Mouse (Mus musculus) frontal cortex, postnatal 25 days (tissue): Measurements from ENCODE around the gene Myef2.
A peak's percentile ranks its signal among the peaks of the same experiment; 100 is the strongest.
"Not testable (repeated sequence)": the region's sequence is repeated elsewhere in the genome, so short reads cannot be mapped to it uniquely, and the experiment has no call there.

Experiments
- DNase-seq, 2 experiments: peaks; one replicate each; pipeline ENCODE4 v3.0.0; 2022; ENCODE audit warnings: low spot score in 2 of 2

Gene Myef2

DNA sequence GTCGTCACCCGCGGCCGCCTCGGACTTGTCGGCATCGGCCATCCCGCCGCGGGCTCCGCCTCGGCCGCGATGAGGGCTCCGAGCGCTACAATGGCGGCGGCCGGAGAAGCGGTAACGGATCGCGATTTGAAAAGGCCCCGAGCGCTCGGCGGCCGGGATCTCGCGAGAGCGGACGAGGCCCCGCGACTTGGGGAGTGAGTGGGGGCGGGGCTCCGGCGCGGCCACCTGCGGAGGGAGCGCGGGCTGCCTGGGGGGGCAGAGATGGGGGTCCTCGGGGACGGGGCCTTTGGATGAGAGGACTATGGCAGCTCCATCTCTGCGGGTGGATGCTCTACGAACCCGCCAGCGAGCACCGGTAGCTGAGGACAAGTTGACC, at the start of gene Myef2:
Gene Myef2 (minus strand): TSS at position 185 of the 376 bp plus-strand sequence.
- DNase-seq, result peak; percentile 51 to 66

DNA sequence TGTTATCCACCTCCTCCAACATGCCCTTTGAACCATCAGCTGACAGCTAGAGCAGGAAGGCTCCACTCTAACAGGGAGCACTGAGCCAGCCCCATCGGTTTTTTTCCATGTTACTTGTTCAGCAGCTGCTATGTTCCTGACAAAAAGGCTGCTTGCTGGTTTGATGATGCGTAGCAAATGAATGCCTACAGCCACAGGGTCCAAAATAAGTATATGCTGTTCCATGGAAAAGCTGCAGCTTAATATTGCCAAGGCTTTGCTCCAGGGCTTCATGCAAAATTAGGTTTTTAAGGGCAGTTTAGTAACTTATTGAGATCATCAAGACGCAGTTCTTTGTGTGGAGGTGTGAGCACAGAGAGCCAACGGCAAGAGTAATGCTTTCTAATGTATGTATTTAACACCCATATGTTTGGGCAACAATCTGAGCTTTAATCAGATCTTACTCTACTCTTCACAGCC, 38.6 kb upstream of the Myef2 start:
- no peak for DNase-seq

DNA sequence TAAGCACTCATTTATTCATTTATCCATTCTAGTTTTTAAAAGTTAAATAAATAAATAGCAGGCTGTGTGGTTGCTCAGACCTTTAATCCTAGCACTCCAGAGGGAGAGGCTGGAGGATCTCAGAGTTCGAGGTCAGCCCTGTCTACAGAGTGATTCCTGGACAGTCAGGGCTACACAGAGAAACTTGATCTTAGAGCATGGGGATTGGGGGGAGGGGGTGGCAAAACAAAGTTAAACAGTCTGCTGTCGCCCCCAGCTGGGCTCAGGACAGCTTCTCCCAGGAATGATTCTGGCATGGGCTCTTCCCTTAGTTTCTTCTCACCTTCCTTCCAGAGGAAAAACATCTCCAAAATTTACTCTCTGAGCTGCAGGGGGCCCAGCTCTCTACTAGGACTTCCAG, 32.0 kb upstream of the Myef2 start:
- DNase-seq, result no peak

DNA sequence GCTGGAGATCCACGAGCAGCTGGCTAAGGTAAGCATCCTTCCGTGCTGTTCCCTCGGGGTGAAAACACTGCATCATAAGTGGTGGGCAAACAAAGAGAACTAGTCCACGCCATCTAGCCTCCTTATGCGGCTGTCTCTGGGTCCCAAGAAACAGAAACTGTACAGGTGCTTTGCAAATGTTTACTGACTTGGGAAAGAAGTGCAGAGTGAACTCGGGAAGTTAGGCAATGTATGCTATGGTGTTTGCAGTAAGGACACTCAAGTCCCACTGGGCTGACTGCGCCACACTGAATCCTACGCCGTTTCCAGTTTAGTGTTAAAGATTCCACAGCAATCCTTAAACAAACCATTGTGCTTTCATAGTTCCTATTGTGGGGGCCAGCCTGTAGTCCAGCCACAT, 30.8 kb upstream of the Myef2 start:
- DNase-seq, result no peak

DNA sequence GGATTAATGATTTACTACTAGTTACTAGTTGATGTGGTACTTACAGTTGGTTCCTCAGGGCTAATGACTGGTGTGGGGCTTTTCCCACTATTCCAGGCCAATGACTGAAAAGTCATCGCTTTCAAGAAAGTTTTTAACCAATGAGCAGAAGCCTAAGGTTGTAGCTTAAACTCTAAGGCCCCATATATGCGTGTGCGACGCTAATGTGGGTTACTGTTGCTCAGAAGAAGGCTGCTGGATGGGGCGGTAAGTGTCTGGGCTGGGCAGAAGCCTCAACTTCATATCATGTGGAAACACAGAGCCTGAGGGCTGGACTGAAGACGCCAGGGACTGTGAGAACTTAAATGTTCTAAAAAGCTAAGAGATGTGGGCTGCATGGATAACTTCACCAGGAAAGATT, 28.9 kb upstream of the Myef2 start, which contains the start of gene Slc12a1:
Gene Slc12a1 (plus strand): TSS at position 118 of the 400 bp plus-strand sequence.
- DNase-seq, result no peak

DNA sequence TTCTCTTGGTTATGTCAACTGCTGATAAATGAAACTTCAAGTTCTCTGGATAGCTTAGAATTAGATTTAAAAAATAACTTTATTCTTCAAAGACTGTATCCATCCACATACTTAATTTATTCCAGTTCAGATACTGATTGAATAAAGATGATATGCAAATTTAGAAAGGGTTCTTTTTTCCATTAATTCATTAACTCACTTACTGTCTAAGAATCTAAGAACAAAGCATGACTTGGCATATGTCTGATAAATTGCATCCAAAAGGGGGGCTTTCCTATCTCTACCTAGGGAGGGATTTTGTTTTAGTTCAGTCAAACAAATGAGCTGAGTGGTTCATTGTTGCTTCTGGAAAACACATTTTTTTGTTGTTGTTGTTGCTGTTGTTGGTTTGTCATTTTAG, 18.9 kb upstream of the Myef2 start:
- DNase-seq, result no peak

DNA sequence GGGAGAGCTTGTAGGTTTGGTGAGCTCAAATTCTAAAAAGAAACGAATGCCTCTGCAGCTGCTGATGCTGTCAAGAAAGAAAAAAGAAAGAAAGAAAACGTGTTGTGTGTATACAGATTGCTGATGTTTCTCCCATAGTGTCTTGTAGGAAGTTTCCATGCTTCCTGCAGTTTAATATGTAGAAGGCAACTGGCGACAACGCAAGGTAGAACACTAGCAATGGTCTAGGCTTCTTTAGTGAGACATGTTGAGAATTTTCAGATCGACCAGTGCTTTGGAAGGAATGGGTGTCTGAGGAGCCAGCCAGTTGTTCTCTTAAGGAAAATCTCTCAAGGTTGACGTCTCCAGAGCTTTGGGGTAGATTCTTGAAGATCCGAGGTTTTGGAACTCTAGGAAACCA, 13.4 kb upstream of the Myef2 start:
- DNase-seq, result no peak

DNA sequence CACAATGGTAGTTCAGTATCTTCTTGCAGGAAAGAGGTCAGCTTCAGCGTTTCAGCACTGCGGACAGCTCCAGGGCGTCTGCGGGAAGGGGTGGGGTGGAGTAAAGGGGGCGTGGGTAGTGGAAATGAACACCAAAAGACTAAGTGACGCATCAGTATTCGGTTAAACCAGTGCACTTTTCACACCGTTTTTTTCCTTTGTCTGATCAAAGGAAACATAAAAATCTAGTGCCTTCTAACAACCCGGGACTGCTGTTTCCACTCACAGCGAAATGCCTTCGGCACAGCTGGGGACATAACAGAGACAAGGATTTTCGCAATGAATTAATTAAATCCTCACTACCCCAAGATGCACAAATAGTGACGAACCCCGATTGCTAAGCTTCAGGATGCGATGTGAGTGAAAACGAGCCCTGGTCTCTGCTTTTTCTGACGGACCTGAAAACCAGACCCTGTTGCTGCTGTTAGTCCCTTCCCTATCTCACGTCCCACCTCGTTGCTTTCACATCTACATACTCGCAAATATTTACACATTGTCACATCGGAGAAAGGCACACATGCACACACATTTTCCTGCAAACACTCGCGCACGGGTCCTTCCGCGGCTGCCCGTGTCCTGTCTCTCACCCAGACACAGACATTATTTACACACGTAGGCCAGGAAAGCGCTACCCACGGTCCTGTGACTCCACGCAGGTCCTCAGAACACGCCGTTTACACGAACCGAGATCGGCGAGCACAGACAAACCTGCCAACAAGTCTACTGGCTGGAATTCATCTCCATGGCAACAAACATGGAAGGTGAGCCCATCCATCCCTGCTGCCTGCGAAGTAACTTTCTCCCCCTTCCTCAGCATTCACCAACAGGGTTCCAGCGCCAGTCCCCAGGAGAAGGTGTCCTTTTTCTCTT, 12.7 kb upstream of the Myef2 start, which contains the start of gene Ctxn2:
Gene Ctxn2 (plus strand): TSS at position 790 of the 909 bp plus-strand sequence.
- DNase-seq, result peak; percentile 23 to 33

DNA sequence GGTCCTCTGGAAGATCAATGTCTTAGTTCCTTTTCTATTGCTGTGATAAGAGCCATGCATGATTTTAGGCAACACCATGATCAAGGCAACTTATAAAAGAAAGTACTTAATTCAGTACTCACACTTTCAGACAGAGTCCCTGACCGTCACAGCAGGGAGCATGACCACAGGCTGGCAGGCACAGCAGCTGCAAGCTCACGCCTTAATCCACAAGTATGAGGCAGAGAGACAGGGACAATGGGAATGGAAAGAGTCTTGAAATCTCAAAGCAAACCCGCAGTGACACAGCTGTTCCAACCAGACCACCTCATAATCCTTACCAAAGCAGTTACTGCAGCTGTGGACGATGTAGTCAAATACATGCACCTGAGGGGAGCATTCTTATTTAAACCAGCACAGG, 10.7 kb upstream of the Myef2 start:
- DNase-seq, result no peak

DNA sequence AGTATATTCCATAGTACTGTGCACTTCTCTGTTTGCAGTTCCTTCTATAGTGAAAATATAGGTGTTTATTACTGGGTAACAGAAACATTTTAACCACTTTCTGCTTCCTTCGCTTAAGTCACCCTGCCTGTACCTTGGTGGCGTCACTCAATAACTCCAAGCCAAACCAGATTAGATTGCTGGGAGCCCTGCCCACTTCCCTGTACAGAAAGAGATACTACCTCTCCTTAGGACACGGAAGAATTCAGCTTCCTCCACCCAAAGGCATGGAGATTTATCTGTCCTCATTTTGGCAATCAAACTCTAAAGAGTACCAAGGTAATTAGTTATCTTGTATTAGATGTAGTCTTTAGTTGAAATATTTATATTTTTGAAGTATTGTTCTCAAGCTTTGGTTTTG, 3.3 kb upstream of the Myef2 start:
- DNase-seq, result no peak

DNA sequence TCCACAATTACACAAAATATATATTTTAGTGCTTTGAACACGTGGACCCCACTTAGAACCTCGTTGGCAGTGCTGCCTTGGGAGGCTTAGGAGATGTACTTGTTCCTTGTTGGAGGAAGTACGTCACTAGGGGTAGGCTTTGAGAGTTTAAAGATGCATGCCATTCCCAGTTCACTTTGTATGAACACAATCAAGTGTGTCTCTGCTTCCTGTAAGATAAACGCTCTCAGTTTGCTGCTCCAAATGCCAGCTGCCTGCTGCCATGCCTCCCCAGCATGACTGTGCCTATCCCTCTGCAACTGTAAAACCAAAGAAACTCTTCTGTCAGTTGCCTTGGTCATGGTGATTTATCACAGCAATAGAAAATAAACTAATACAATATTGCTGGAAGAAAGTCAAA, 2.4 kb upstream of the Myef2 start:
- no peak for DNase-seq

DNA sequence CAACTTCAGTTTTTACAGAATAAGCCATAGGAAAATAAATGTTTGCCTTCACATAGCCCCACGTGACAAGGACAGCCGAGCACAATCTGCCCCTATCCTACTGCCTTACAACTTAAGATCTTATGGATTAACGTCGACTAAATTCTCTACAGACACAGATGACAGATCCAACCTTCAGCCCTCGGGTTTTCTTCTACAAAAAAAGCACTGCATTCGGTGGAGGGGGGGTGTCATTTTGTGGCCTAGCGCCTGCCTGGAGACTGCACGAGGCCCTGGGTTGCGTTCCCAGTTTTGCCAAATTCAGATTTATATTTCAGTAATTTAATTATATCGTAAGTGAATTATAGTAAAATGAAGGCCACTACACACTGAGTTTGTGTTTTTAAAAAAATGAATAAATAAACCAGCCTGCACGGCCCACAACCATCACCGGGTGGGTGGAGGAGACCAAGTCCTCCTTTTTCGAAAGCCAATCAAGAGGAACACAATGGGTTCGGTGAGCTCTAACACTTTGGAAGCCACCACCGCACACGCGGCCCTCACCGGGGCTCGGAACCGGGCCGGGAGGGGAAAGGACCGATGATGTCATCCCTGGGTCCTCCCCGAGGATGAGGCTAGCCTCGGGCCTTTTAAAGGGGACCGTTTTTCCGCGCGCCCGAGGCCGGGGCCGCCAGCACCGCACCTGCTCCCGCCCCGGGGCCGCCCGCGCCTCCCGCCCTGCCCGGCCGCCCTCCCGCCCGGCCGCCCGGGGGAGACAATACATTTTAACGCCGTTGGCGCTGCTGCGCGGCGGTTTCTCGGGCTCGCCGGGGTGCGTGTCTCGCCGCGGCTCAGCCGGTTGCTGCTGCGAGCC, 611 bp downstream of the Myef2 start:
- DNase-seq, result peak; percentile 32 to 50

DNA sequence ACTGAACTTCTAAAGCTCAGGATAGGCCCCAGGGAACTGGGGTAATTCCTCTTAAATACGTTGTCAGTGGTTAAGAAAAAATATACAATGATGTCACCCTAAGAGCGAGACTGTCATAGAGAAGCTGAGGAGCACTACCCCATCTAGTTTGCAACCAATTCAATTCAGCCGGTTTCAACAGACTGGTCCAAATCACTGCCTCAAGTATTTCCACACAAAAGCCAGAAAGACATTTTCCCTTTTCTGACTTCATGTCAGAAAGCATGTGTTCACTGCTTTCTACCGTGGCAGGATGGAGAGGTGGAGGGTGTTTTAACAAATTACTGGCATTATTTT, 1.2 kb downstream of the Myef2 start:
- DNase-seq, result no peak

DNA sequence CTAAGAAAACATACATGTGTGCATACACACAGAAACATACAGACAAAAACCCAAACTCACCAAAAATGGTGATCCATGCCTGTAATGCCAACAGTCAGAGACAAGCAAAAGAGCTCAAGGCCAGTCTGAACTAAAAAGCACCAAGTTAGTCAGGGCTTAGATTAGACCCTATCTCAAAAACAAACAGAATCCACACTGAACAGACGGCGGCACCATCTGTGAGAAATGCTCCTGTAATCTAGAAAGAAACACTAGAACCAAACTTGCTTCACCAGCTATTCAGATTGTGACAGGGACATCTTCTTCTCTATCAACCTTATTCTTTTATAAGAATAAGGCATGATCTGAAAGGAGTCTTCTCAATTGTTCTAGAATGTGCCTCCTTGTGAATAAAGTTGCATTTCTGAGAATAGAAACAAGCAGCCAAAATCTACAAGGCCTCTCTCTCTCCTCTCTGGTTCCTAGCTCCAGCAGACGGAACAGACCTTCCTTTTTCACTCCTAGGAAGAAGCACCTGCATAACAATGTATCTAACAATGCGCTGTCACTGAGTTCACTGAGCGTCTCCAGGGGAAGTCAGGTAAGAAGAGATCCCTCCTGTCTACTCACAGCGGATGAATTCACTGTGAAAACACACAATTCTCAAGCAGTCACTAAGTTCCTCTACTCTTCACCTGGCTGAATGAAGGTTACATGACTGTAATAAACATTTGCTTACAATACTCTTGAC, 3.9 kb downstream of the Myef2 start:
- peak in 1 of 2 experiments; percentile 29 for DNase-seq

DNA sequence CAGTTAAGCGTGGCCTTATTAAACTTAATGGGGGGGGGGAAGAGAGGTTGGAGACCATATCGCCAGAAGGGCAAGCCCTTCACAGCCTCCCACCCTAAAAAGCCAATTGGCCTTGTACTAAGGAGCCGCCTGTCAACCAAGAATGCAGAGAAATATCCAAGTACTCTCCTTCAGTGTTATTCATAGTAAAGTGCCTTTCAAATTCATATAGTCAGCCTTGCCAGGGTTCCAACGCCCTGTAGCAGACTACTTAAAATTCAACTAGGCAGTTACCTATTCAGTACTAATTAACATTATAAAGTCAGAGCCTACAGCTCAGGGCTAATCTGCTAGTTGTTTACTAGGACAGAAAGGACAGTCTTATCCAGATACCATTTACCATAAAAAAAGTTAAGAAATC, 16.9 kb downstream of the Myef2 start:
- not testable (repeated sequence) for DNase-seq

DNA sequence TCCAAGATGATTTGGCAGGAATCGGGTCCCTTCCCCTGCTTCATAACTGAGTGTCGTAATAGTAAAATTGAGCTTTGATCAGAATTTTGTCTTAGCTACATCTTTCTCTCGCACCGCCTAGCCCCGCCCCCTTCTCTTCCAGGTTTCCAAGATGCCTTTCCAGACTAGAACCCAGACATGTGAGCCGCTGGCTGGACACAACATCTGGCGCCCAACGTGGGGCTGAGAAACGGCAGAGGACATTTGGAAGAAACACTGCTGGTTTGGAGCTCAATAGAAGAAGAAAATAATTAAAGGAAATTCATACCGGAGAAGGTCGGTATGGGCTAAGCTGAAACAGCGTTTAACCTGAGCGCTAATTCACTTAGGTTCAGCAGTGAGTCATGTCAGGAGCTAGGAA, 19.0 kb downstream of the Myef2 start:
- not testable (repeated sequence) for DNase-seq

DNA sequence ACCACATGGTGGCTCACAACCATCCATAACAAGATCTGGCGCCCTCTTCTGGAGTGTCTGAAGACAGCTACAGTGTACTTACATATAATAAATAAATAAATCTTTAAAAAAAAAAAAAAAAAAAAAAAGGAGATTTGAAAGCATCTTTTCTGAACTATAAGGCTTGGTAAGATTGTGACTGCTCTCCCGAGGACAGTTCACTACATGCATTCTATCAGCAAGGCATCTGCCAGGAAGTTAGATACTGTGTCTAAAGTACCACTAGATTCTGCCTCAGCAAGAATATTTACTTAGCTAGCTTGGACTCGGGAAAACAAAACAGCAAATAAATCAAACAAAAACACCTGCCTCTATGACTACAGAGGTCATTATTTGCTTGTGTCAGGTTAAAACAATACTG, 31.3 kb downstream of the Myef2 start:
- DNase-seq, result not testable (repeated sequence)

DNA sequence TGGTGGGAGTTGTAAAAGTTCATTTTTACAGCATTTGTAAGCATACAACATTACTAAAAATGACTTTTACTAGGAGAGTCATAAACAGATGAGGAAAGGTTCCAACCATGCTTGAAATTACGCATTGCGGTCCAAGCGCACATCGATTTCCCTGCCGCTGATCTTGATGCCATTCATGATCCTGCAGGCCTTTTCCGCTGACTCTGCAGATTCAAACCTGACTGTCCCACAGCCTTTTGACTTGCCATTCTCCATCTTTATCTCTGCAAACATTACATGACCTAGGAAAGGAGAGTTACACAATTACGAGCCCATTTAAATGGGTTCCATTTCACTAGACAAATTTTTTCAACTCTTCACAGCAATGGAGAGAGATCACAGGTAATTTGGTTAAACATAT, 34.7 kb downstream of the Myef2 start:
- no peak for DNase-seq

DNA sequence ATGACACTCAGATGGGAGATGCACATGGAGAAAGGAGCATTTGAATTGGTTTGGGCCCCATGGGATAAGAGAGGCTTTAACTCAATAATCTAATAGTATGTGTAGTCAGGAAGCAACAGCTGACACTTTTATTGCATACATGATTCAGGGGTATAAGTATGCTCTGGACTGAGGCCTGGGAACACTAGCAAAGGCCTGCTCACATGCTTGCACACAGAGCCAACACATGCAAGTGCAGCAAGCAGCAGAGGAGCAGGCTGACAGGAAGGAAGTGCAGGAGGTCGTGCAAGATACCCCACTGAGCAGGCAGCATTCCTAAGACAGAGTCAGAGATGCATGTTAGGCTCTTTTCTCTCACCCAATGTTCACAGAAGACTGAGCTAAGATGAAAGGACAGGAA, 39.6 kb downstream of the Myef2 start:
- no peak for DNase-seq

DNA sequence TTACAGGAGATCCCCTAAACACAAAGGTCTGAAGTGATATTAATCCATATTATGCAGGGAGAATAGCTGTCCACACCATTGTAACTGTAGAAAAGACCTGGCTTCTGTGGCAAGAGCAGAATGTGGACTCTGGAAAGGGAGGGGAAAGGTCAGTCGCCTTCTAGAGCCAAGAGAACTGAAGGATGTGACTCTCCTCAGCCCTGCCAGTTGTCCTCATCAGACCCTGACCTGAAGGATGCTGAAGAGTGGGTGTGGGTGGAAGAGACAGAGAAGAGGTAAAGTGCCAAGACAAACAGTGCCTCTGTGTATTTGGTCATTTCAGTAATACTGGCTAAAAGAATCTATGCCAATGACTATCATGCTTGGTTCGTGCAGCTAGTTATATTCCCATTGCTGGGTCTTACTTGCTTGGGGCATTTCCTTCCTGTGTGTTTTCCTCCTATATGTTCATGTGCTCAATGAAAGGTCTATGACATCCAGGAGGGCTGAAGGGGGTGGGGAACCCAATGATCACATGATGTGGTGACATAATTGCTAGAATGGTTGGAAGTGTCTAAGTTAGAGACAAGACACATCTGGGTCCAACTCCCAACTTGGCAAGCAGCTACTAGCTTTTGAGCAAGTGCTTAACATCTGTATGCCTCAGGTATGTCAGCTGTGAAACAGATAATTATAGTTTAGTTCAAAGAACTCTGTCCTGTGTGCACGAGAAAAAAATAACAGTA, 50.2 kb downstream of the Myef2 start:
- DNase-seq, result no peak

DNA sequence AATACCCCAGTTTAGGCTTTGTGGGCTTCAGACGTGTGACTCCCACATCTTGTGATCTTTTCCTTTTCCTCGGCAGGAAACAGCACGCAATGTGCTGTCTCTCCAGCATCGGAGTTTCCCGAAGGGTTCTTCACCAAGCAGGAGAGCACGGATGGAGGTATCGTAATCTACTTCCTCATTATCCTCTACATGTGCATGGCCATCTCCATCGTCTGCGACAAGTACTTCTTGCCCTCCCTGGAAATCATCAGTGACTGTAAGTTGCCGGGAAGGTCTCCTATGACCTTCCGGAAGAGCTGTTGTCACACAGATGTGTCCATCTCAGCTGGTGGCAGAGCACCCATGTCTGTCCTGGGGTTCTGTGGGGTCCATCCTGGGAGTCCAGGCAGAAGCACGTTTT, 54.8 kb downstream of the Myef2 start:
- DNase-seq, result no peak
